Mouse (Mus musculus) neural tube, embryonic 10.5 days (tissue): ENCODE data around the gene Zfp775.

Experiments used
- DNase-seq: peaks from one replicate; pipeline ENCODE4 v3.0.0-alpha.2; 2017; ENCODE audit warnings: low spot score; ENCODE audit errors: extremely low spot score

The Zfp775 gene

DNA sequence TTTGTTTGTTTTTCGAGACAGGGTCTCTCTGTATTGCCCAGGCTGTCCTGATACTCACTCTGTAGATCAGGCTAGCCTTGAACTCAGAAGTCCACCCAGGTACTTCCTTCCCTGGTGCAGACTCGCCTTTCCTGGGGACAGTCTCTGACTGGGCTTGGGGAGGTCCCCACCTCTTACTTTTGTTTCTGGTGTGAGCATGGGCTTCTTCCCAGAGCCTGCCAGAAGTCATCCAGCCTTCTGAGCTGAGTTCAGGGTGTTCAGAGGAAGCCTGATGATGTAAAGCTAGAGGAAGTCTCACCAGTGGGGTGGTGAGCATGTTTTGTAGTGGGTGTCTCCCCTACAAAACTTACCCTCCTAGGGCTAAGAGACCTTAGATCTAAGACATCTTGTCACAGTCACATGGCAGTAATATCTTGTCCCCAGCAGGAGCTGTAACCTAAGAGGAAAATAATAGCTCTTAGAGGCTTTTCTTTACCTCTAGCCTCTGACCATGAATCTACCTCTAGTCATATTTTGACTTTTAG is 67.6 kb downstream of the Zfp775 start:
- DNase-seq = no peak
